Mouse (Mus musculus) cortical plate, adult 2 months (tissue): ENCODE results near the gene Asb1.

Source experiments
- CTCF ChIP-seq: fragments of 200-500 bp; IDR thresholded peaks from 2 replicates; pipeline ENCODE4 v1.5.1; 2011; ENCODE audit warnings: mild to moderate bottlenecking, control low read depth, low read length; ENCODE audit not compliant: insufficient read depth; ENCODE audit errors: extremely low read depth
- POLR2A ChIP-seq: fragments of 200-500 bp; IDR thresholded peaks from 2 replicates; pipeline ENCODE4 v1.6.1; 2011; ENCODE audit warnings: mild to moderate bottlenecking, low read length, control low read depth; ENCODE audit not compliant: insufficient read depth; ENCODE audit errors: extremely low read depth

- TF ChIP-seq POLR2A: no peak
- TF ChIP-seq CTCF: no peak
Measured at GRCm38 (mm10) chr1:91549073-91549472, 8.7 kb downstream of the Asb1 start.
